Mouse (Mus musculus) hindbrain, embryonic 10.5 days (tissue): ENCODE results near the gene Prkag2. TPM values are rescaled to one million over a fixed set of nuclear protein-coding genes. Genes with fewer than 3 reads are reported as not detected.

ENCODE experiments used
- DNase-seq: peaks from one replicate; pipeline ENCODE4 v3.0.0-alpha.2; 2017; ENCODE audit warnings: low spot score
- H3K27ac ChIP-seq: fragments of 300-500 bp; sonication (generic); 2 replicates; pipeline ENCODE4 v1.5.1; 2016; ENCODE audit warnings: mild to moderate bottlenecking, moderate library complexity
- H3K27me3 ChIP-seq: fragments of 300-500 bp; sonication (generic); 2 replicates; pipeline ENCODE4 v1.6.1; 2016; ENCODE audit warnings: mild to moderate bottlenecking; ENCODE audit not compliant: poor library complexity, insufficient read depth, severe bottlenecking
- H3K36me3 ChIP-seq: fragments of 300-500 bp; sonication (generic); 2 replicates; pipeline ENCODE4 v1.6.1; 2016; ENCODE audit warnings: mild to moderate bottlenecking, moderate library complexity
- H3K4me1 ChIP-seq: fragments of 300-500 bp; sonication (generic); replicated peaks from 2 replicates; pipeline ENCODE4 v1.6.1; 2016; ENCODE audit warnings: mild to moderate bottlenecking
- H3K4me3 ChIP-seq: fragments of 300-500 bp; sonication (generic); 2 replicates; pipeline ENCODE4 v1.5.1; 2016; ENCODE audit warnings: mild to moderate bottlenecking, moderate library complexity
- H3K9me3 ChIP-seq: fragments of 300-500 bp; sonication (generic); 2 replicates; pipeline ENCODE4 v1.6.1; 2016; ENCODE audit warnings: mild to moderate bottlenecking, moderate library complexity
- WGBS: fragments of 180-500 bp; shearing (Covaris S2); methylation state at CpG from one replicate; pipeline ENCODE4 v1.1.7; 2016; 5-methylcytosine and 5-hydroxymethylcytosine counted together
- polyA plus RNA-seq: library from polyadenylated mRNA; unstranded; fragments of >200 nt; fragmentation: Nextera tagmentation; extraction: Ambion mirVana; gene quantifications from 2 replicates; pipeline ENCODE4 v1.2.1, GENCODE M21; 2016

Prkag2 gene
- polyA plus RNA-seq, 1 experiment from 2014 or later = 46.3 TPM

- WGBS = 66% methylated on average over 7 of the region's 7 CpGs
- Histone ChIP-seq H3K4me1 (peaks cover 18% of the 10 kb centered on the region), H3K36me3 (no peaks in the 10 kb centered on the region), H3K27me3 (no peaks in the 10 kb centered on the region), H3K27ac (no peak overlapping the region), H3K4me3 (no peak overlapping the region), H3K9me3 (no peaks in the 10 kb centered on the region; the same call in 1 of the 2 replicates)
- no peak for DNase-seq
Measured at GRCm38 (mm10) chr5:24967898-24968535, 132.4 kb downstream of the Prkag2 start.

GRCm38 (mm10) chr5:24963776-24964175, 136.7 kb downstream of the Prkag2 start:
- H3K36me3 ChIP-seq = no peaks in the 10 kb centered on the region
- H3K27ac ChIP-seq = no peak overlapping the region
- no peaks in the 10 kb centered on the region for H3K27me3 ChIP-seq
- peaks cover 7% of the 10 kb centered on the region for H3K4me1 ChIP-seq
- WGBS = 77% methylated on average over 4 of the region's 4 CpGs
- DNase-seq = no peak
- no peaks in the 10 kb centered on the region; the same call in 1 of the 2 replicates for H3K9me3 ChIP-seq
- no peak overlapping the region for H3K4me3 ChIP-seq

GRCm38 (mm10) chr5:24960791-24961190, 139.7 kb downstream of the Prkag2 start:
- H3K27ac ChIP-seq = no peak overlapping the region
- H3K4me1 ChIP-seq = 0 out of 2 replicates have a peak, but pooled peaks cover 2% of the 10 kb centered on the region
- no peaks in the 10 kb centered on the region for H3K27me3 ChIP-seq
- H3K4me3 ChIP-seq = no peak overlapping the region
- H3K9me3 ChIP-seq = no peaks in the 10 kb centered on the region
- WGBS = 94% methylated on average over 5 of the region's 5 CpGs
- no peaks in the 10 kb centered on the region for H3K36me3 ChIP-seq
- DNase-seq = no peak

DNA sequence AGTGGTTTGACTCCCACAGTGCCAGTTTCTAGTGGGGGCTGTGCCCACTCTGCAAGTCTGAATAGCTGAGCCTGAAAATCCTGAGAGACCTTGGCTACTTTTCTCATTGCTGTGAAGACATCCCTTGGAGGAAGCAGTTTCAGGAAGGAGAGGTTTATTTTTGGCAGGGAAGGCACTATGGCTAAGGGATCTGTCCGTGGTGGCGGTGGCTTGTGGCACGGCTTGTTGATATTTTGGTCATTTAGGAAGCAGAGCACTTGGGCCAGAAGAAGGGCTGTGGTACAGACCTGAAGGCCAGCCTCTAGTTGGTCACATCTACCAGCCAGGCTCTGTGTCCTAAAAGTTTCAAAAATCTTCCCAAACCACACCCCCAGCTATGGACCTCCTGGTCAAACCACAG, 140.7 kb downstream of the Prkag2 start:
- Histone ChIP-seq H3K4me1 (0 out of 2 replicates have a peak, but pooled peaks cover 2% of the 10 kb centered on the region), H3K9me3 (no peaks in the 10 kb centered on the region), H3K36me3 (no peaks in the 10 kb centered on the region), H3K27me3 (no peaks in the 10 kb centered on the region), H3K27ac (no peak overlapping the region), H3K4me3 (no peak overlapping the region)
- DNase-seq = no peak
- WGBS = 88% methylated on average over 3 of the region's 3 CpGs

DNA sequence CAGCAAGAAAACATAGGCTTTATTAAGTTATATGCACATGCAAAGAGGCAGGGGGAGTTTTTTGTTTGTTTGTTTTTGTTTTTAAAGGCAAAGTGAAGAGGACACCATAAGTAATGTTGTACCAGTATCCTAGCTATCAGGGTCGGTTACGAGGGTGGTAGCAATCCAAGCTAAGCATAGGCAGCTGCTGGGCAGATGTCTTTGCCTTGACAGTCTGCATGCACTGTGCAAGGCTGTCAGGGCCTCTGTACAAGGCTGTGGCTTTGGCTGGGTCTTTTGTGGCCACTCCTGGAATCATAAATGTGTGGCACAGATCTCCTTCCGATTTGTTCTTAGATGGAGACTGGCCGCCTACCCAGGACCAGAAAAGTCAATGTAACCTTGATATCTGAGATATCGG, 141.8 kb downstream of the Prkag2 start:
- H3K4me3 ChIP-seq = no peak overlapping the region
- H3K4me1 ChIP-seq = 0 out of 2 replicates have a peak, but pooled peaks cover under 1% of the 10 kb centered on the region
- WGBS = 90% methylated on average over 5 of the region's 5 CpGs
- no peaks in the 10 kb centered on the region for H3K27me3 ChIP-seq
- H3K36me3 ChIP-seq = no peaks in the 10 kb centered on the region
- H3K9me3 ChIP-seq = no peaks in the 10 kb centered on the region
- no peak for DNase-seq
- no peak overlapping the region for H3K27ac ChIP-seq

GRCm38 (mm10) chr5:24956891-24957290, 143.6 kb downstream of the Prkag2 start:
- H3K4me1 ChIP-seq = peaks cover 9% of the 10 kb centered on the region
- no peaks in the 10 kb centered on the region for H3K36me3 ChIP-seq
- H3K27me3 ChIP-seq = no peaks in the 10 kb centered on the region
- H3K4me3 ChIP-seq = no peak overlapping the region
- WGBS = 91% methylated on average over 7 of the region's 7 CpGs
- H3K9me3 ChIP-seq = no peaks in the 10 kb centered on the region
- DNase-seq = no peak
- H3K27ac ChIP-seq = no peak overlapping the region

GRCm38 (mm10) chr5:24952842-24953741, 147.3 kb downstream of the Prkag2 start:
- H3K27me3 ChIP-seq = no peaks in the 10 kb centered on the region
- whole genome bisulfite sequencing = 74% methylated on average over 16 of the region's 16 CpGs
- H3K4me3 ChIP-seq = no peak overlapping the region
- H3K4me1 ChIP-seq = peaks cover 15% of the 10 kb centered on the region
- no peaks in the 10 kb centered on the region for H3K36me3 ChIP-seq
- H3K27ac ChIP-seq = 0 out of 2 replicates have a peak overlapping the region, but pooled peaks have one; percentile 12
- no peaks in the 10 kb centered on the region for H3K9me3 ChIP-seq
- no peak for DNase-seq

DNA sequence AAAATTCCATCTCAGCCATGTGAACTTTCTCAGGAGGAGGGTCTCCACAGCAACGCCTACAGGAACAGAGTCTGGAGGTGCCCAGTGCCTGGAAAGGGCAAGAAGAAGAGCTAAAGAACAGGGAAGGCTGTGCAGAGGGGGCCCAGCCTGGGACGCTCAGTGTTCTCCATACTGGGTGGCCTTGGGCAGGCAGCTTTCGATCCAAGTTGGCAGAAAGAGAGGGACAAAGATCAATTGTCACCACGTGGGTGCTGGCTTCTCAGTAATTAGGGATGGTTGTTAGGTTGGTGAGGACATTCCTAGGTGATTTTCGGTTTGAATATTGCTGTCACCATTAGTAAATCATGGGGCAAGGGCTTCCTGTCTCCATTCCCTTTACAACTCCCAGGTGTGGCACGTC, 148.2 kb downstream of the Prkag2 start:
- WGBS = 76% methylated on average over 6 of the region's 6 CpGs
- Histone ChIP-seq H3K9me3 (no peaks in the 10 kb centered on the region), H3K4me3 (no peak overlapping the region), H3K27me3 (no peaks in the 10 kb centered on the region), H3K36me3 (no peaks in the 10 kb centered on the region), H3K27ac (no peak overlapping the region), H3K4me1 (peaks cover 15% of the 10 kb centered on the region)
- DNase-seq = no peak

DNA sequence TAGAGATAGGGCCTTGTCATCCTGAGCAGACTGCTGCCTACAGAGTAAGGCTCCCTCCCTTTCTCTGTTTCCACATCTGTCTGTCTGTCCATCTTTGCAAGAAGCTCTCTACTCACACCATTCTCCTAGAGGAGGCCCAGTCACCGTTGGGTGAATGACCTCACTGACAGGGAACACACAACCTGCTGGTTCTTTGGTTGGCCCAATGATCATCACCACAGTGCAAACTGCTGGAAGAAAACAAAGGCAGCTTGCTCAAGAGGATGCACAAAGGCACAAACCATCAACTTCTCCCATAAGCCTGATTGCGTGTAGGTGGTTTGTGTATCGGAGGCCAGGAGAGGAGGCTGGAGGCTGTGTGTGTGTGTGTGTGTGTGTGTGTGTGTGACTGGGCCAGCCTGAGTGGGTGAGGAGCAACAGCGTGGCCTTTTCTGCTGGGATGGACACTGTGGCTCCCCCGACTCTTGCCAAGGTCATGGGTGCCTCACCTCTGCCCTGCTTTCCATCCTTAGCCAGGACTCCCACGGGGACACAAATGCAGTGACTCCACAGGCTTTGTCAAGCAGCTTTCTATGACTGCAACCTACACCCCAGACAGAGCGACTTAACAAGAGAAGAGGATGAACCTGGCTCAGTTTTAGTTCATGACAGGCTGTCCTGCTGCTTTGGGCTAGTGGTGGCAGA, 149.4 kb downstream of the Prkag2 start:
- H3K4me1 ChIP-seq = peaks cover 15% of the 10 kb centered on the region
- H3K27me3 ChIP-seq = no peaks in the 10 kb centered on the region
- H3K4me3 ChIP-seq = no peak overlapping the region
- DNase-seq = no peak
- H3K9me3 ChIP-seq = no peaks in the 10 kb centered on the region
- 73% methylated on average over 7 of the region's 7 CpGs for WGBS
- H3K27ac ChIP-seq = no peak overlapping the region
- no peaks in the 10 kb centered on the region for H3K36me3 ChIP-seq

DNA sequence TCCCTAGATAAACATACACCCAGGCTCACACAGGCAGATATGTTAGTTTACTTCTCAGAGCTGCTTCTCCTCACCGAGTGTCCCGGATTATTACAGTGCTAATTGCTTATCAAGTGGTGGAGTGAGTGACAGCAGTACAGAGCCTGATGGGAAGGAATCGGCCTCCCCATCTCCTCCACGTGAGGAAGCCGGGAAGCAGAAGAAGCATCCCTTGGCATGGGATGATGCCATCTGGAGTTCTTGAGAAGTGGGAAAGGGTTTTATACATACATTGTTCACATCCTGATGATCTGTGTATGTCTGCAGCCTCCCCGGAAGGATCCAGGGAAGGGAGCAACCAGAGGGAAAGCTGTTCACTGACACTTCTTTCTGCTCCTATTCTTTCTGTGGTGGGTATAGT, 150.4 kb downstream of the Prkag2 start:
- Histone ChIP-seq H3K4me3 (no peak overlapping the region), H3K27ac (no peak overlapping the region), H3K4me1 (peaks cover 15% of the 10 kb centered on the region), H3K9me3 (no peaks in the 10 kb centered on the region), H3K36me3 (no peaks in the 10 kb centered on the region), H3K27me3 (no peaks in the 10 kb centered on the region)
- WGBS = 85% methylated on average over 6 of the region's 6 CpGs
- DNase-seq = no peak

- Histone ChIP-seq H3K9me3 (peaks cover 7% of the 10 kb centered on the region; the same call in 1 of the 2 replicates), H3K27me3 (no peaks in the 10 kb centered on the region), H3K36me3 (no peaks in the 10 kb centered on the region), H3K4me3 (no peak overlapping the region), H3K4me1 (no peaks in the 10 kb centered on the region), H3K27ac (no peak overlapping the region)
- no peak for DNase-seq
- 64% methylated on average over 5 of the region's 5 CpGs for WGBS
Measured at GRCm38 (mm10) chr5:24938046-24938822, 162.2 kb downstream of the Prkag2 start.

GRCm38 (mm10) chr5:24936451-24936850, 164.0 kb downstream of the Prkag2 start:
- WGBS = 83% methylated on average over 8 of the region's 8 CpGs

More at GRCm38 (mm10) chr5:24936451-24936850, 164.0 kb downstream of the Prkag2 start:
- Histone ChIP-seq H3K27ac (no peak overlapping the region), H3K36me3 (no peaks in the 10 kb centered on the region), H3K27me3 (no peaks in the 10 kb centered on the region), H3K4me3 (no peak overlapping the region), H3K9me3 (peaks cover 7% of the 10 kb centered on the region; the same call in 1 of the 2 replicates), H3K4me1 (no peaks in the 10 kb centered on the region)
- no peak for DNase-seq
